Mouse (Mus musculus): ENCODE measurements around the gene Dhh. TPM values are rescaled to one million over a fixed set of nuclear protein-coding genes. Genes with fewer than 3 reads are reported as not detected.
A peak's percentile ranks its signal among the peaks of the same experiment; 100 is the strongest.

Dhh gene
- polyA plus RNA-seq, 1 experiment from 2014 or later = 0.65 TPM

DNA sequence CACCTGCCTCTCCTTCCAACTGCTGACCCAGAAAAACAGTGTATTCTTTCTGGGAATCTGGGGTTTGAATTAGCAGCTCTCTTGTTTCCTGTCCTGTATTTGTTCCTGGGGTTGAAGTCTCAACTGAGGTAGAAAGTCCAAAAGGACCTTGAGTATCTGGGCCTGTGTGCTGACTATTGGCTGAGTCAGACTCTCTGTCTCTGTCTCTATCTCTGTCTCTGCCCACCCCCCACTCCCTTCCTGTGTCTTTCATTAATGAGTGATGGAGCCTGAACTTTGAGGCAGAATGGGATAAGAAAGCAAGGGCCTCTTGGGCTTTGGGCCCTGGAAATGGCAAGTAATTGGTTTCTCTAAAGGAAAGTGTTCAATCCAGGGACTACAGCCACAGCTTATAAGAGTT is 14.7 kb downstream of the Dhh start:
- H3K9me3 ChIP-seq (ENCODE audit: control insufficient read depth, low read length) = no peaks in the 10 kb centered on the region
- H3K27me3 ChIP-seq (replicated peaks; ENCODE audit: control insufficient read depth, insufficient read depth, low read length) = no peaks in the 10 kb centered on the region
- H3K9ac ChIP-seq (replicated peaks; ENCODE audit: low read depth, low read length) = no peak overlapping the region
- no peak overlapping the region for H3K4me3 ChIP-seq (replicated peaks; ENCODE audit: low read length)
- H3K4me2 ChIP-seq (ENCODE audit: low read length) = no peak overlapping the region
- peaks cover 18% of the 10 kb centered on the region for H3K4me1 ChIP-seq (replicated peaks; ENCODE audit: control insufficient read depth, insufficient read depth, low read length)
- H3K36me3 ChIP-seq (ENCODE audit: control insufficient read depth, insufficient read depth) = no peaks in the 10 kb centered on the region
- H3K27ac ChIP-seq (ENCODE audit: low read length) = no peak overlapping the region
- no peak for ATAC-seq

DNA sequence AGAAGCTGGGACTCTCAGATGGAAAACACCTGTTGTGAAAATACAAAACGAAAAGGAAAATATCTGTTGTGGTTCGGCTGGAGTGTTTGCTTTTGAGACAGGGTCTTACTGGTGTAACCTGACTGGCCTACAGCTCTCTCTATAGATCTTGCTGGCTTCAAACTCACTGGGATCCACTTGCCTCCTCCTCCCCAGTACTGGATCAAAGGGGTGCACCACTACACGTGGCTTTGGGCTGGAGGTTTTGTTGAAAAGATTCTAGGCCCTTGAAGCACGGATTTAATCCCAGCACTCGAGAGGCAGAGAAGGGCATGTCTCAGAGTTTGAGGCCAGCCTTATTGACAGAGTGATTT is 16.7 kb downstream of the Dhh start:
- 2% methylated on average over 5 of the region's 5 CpGs for WGBS
- peak overlapping the region; percentile 88 for H3K4me3 ChIP-seq (replicated peaks; ENCODE audit: low read length)
- H3K9ac ChIP-seq (replicated peaks; ENCODE audit: low read depth, low read length) = peak overlapping the region; percentile 42; the same call in 1 of the 2 replicates
- H3K27ac ChIP-seq (ENCODE audit: low read length) = peak overlapping the region; percentile 88
- ATAC-seq = peak; percentile 43
- H3K27me3 ChIP-seq (replicated peaks; ENCODE audit: control insufficient read depth, insufficient read depth, low read length) = no peaks in the 10 kb centered on the region
- H3K9me3 ChIP-seq (ENCODE audit: control insufficient read depth, low read length) = no peaks in the 10 kb centered on the region
- peak overlapping the region; percentile 82 for H3K4me2 ChIP-seq (ENCODE audit: low read length)
- H3K4me1 ChIP-seq (replicated peaks; ENCODE audit: control insufficient read depth, insufficient read depth, low read length) = peaks cover 18% of the 10 kb centered on the region
- no peaks in the 10 kb centered on the region for H3K36me3 ChIP-seq (ENCODE audit: control insufficient read depth, insufficient read depth)

DNA sequence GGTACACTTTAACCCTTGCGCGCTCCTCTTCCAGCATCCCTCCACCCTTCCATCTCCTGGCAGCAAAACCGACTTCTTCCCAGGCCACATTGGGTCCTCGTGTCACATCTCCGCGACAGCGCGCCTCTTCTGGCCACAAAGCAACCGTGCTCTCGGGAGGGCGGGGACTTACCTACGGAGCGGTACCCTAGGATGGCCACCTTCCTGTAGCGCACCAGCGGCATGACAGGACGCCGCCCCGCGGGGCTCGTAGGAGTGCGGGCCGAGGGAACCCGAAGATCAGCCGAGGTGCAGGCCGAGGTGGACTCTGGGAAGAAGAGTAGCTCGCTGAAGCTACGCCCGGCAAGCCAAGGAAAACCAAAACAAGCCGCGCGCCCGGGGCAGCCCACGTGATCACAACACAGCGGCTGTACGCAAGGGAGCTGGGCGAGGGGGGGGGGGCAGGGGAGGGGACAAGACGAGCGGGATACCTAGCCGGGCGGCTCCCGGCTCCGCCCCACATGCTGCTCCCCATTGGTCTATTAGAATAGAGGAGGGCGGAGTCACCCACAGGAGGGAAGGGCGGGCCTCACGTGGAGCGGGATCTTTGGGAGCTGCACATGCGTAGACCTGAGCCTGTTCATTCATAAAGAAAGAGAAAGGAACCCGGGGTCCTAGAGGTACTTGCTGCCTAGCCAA is 17.2 kb downstream of the Dhh start:
- H3K27ac ChIP-seq (ENCODE audit: low read length) = peak overlapping the region; percentile 88
- peak overlapping the region; percentile 88 for H3K4me3 ChIP-seq (replicated peaks; ENCODE audit: low read length)
- WGBS = under 1% methylated on average over 48 of the region's 48 CpGs
- H3K4me1 ChIP-seq (replicated peaks; ENCODE audit: control insufficient read depth, insufficient read depth, low read length) = peaks cover 18% of the 10 kb centered on the region
- ATAC-seq = peak; percentile 98
- H3K9ac ChIP-seq (replicated peaks; ENCODE audit: low read depth, low read length) = peak overlapping the region; percentile 85
- no peaks in the 10 kb centered on the region for H3K9me3 ChIP-seq (ENCODE audit: control insufficient read depth, low read length)
- H3K27me3 ChIP-seq (replicated peaks; ENCODE audit: control insufficient read depth, insufficient read depth, low read length) = no peaks in the 10 kb centered on the region
- no peaks in the 10 kb centered on the region for H3K36me3 ChIP-seq (ENCODE audit: control insufficient read depth, insufficient read depth)
- H3K4me2 ChIP-seq (ENCODE audit: low read length) = peak overlapping the region; percentile 82

DNA sequence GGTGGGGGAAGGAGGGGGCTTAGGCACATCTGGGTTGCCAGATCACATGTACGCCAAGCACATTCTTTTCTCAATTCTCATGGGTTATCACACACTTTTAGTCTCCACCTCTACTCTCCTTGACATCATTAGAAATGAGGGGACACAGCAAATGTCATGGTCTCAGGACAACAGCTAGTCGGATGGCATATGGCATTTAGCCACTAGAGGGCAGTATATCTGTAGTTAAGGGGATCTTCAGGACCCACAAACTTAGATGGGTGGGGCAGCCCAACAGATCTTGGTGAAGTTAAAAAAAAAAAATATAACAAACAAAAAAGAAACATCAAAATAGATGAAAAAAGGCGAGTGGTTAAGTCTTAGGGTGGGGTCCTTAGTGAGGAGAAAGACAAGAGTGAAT is 21.0 kb downstream of the Dhh start:
- H3K36me3 ChIP-seq (ENCODE audit: control insufficient read depth, insufficient read depth) = no peaks in the 10 kb centered on the region
- ATAC-seq = no peak
- H3K27me3 ChIP-seq (replicated peaks; ENCODE audit: control insufficient read depth, insufficient read depth, low read length) = no peaks in the 10 kb centered on the region
- WGBS = 16% methylated on average over 3 of the region's 3 CpGs
- H3K9me3 ChIP-seq (ENCODE audit: control insufficient read depth, low read length) = no peaks in the 10 kb centered on the region
- no peak overlapping the region for H3K9ac ChIP-seq (replicated peaks; ENCODE audit: low read depth, low read length)
- no peak overlapping the region for H3K4me3 ChIP-seq (replicated peaks; ENCODE audit: low read length)
- peaks cover 22% of the 10 kb centered on the region for H3K4me1 ChIP-seq (replicated peaks; ENCODE audit: control insufficient read depth, insufficient read depth, low read length)
- no peak overlapping the region for H3K4me2 ChIP-seq (ENCODE audit: low read length)
- H3K27ac ChIP-seq (ENCODE audit: low read length) = no peak overlapping the region

DNA sequence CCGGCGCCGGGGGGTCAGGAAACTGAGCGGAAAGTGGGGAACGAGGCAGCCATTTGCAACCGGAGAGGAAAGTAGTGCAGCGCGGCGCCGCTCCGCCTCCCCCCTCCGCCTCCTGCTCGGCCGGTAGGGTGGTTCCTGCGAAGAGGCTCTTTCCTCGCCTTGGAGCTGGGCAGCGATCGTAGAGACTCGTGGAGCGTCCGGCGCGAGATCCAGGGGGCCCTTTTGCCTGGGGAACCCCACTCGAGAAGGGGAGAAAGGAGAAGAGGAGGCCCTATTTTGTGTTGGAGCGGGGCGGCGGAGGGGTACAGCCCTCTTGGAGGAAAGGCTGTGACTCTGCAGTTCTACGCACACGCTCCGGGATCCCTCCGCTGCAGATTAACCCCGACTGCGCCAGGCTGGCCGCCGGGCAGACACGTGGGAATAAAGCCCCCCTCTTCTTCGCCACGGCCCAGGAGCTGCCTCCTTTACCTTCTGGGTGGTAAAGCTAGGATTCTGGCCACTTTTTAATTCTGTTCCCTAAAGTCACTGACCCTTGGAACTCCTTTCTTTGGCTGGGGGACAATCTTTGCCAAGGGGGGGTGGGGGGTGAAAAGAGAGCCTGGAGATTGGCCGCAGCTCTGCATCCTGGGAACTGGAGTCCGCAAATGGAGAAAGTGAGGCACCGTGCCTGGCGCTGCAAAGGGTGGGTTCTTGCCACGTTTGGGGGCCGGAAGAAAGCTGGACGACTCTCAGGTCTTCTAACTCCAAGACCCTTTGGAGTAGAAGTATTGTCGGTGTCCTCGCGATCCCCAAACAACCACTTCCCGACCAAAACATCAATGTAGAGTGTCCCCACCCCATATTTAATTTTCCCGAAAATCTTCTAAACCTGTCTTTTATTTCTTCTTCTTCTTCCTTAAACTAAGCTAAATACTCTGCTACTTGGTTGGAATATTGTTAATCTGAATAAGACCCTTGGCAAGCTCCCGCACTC is 26.1 kb downstream of the Dhh start:
- Histone ChIP-seq H3K4me1 (replicated peaks; ENCODE audit: control insufficient read depth, insufficient read depth, low read length) (peaks cover 34% of the 10 kb centered on the region), H3K9ac (replicated peaks; ENCODE audit: low read depth, low read length) (peak overlapping the region; percentile 95), H3K9me3 (ENCODE audit: control insufficient read depth, low read length) (no peaks in the 10 kb centered on the region), H3K4me3 (replicated peaks; ENCODE audit: low read length) (peak overlapping the region; percentile 98), H3K4me2 (ENCODE audit: low read length) (peak overlapping the region; percentile 93), H3K27me3 (replicated peaks; ENCODE audit: control insufficient read depth, insufficient read depth, low read length) (no peaks in the 10 kb centered on the region), H3K27ac (ENCODE audit: low read length) (peak overlapping the region; percentile 98), H3K36me3 (ENCODE audit: control insufficient read depth, insufficient read depth) (no peaks in the 10 kb centered on the region)
- 1% methylated on average over 44 of the region's 51 CpGs for WGBS
- ATAC-seq = peak; percentile 79

GRCm38 (mm10) chr15:98871070-98871915 is 27.0 kb downstream of the Dhh start, which contains the start of gene Kmt2d:
Kmt2d (minus strand) TSS chr15:98871204.
- peak within 1 kb of the TSS; percentile 95 for H3K9ac ChIP-seq (replicated peaks; ENCODE audit: low read depth, low read length)
- WGBS = under 1% methylated on average over 69 of the region's 94 CpGs
- peaks cover 40% of the 10 kb centered on the region for H3K4me1 ChIP-seq (replicated peaks; ENCODE audit: control insufficient read depth, insufficient read depth, low read length)
- peak within 1 kb of the TSS; percentile 98 for H3K4me3 ChIP-seq (replicated peaks; ENCODE audit: low read length)
- H3K9me3 ChIP-seq (ENCODE audit: control insufficient read depth, low read length) = no peaks in the 10 kb centered on the region
- peak within 1 kb of the TSS; percentile 93 for H3K4me2 ChIP-seq (ENCODE audit: low read length)
- peak within 1 kb of the TSS; percentile 98 for H3K27ac ChIP-seq (ENCODE audit: low read length)
- peaks cover 2% of the 10 kb centered on the region; the same call in 1 of the 2 replicates for H3K36me3 ChIP-seq (ENCODE audit: control insufficient read depth, insufficient read depth)
- no peaks in the 10 kb centered on the region for H3K27me3 ChIP-seq (replicated peaks; ENCODE audit: control insufficient read depth, insufficient read depth, low read length)
- ATAC-seq = peak; percentile 41

DNA sequence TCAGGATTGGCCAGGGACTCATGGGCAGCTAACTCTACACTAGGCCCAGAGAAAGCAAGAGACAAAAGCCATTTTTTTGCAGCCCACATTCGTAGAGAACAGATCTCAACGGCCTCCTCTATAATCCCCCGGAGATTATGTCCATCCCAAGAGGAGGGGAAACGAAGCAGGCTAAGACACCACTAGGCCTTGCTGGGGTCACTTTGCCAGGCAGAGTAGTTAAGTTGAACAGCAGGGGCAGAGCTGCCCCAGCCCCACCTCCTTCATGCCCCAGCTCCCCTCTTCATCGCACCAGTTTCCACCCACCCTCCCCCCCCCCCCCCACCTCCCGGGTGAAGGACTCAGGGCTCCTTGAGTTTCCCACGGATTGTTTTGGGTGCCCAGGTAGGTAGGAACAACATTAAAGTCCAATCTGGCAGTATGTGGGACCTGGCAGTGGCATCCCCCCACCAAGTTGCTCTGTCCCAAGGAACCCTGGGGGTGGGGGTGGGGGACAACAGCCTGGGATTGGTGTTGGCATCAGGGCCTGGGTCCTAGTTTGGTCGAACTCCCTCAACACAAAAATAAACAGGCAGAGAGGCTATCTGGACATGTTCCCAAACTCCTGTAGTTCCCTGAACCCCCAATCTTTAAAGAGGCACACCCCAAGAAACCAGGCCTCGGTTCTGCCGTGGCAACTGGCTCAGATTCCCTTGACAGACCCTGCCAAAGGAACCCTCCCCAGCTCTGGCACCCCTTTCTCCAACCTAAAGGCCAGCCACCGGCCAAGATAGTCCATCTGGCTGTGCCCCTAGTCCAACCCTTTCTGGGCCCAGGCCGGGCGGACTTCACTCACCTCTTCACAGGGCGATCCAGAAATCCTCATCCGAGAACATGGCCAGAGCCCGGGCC is 27.9 kb downstream of the Dhh start:
- peaks cover 6% of the 10 kb centered on the region; the same call in 1 of the 2 replicates for H3K36me3 ChIP-seq (ENCODE audit: control insufficient read depth, insufficient read depth)
- H3K4me3 ChIP-seq (replicated peaks; ENCODE audit: low read length) = peak overlapping the region; percentile 98
- peak overlapping the region; percentile 93 for H3K4me2 ChIP-seq (ENCODE audit: low read length)
- peaks cover 40% of the 10 kb centered on the region for H3K4me1 ChIP-seq (replicated peaks; ENCODE audit: control insufficient read depth, insufficient read depth, low read length)
- H3K9me3 ChIP-seq (ENCODE audit: control insufficient read depth, low read length) = no peaks in the 10 kb centered on the region
- 0% methylated on average over 16 of the region's 16 CpGs for WGBS
- H3K27me3 ChIP-seq (replicated peaks; ENCODE audit: control insufficient read depth, insufficient read depth, low read length) = no peaks in the 10 kb centered on the region
- peak overlapping the region; percentile 98; the same call in 1 of the 2 replicates for H3K27ac ChIP-seq (ENCODE audit: low read length)
- H3K9ac ChIP-seq (replicated peaks; ENCODE audit: low read depth, low read length) = peak overlapping the region; percentile 95
- no peak for ATAC-seq

All from forebrain, embryonic 16.5 days (tissue).